Comparison of ENCODE assay signal across 22 mouse cellular contexts in genomic region chr17:66085038-66085437, GRCm38 (mm10). TPM values are rescaled to one million over a fixed set of nuclear protein-coding genes. Genes with fewer than 3 reads are reported as not detected.
A peak's percentile ranks its signal among the peaks of the same experiment; 100 is the strongest.
DNase-seq lines count a peak whose midpoint lies in the region; ATAC-seq and TF ChIP-seq lines count a peak whose summit lies in the region.
"Had no signal": no experiment of that assay in that cellular context is flagged by ENCODE, and none has a peak within 500 bp of the region (broad histone marks: within the 10 kb centered on the region; RNA-seq: fewer than 3 reads in every experiment).

No protein-coding gene starts in this region.

- no peak for ATAC-seq in hindbrain, embryonic 13.5 days (ENCODE audit: low FRiP score)
- ATAC-seq: activated CD4-positive, CD25-positive, alpha-beta regulatory T cell, adult 4 months; CD4-positive, CD25-positive, alpha-beta regulatory T cell, adult 4 months; Patski had no signal

- in situ Hi-C loops in CH12.LX (cut with MboI; ENCODE audit: low pct_ligation_motif_present, low pct_unique_long_range_greater_than_20kb, low sequenced_read_pairs) = no loop called here
- in situ Hi-C loops in ES-E14 (cut with MboI; ENCODE audit: low sequenced_read_pairs in 2 of 2, unreplicated experiment in 2 of 2) = no loop called here

- WGBS in hindbrain, embryonic 13.5 days = 97% methylated on average over 1 of the region's 1 CpGs

- TF ChIP-seq RAD21 in CH12.LX (IDR thresholded peaks at IDR 0.05; ENCODE audit: low read depth, low read length) (no peak), MEL (IDR thresholded peaks at IDR 0.05; ENCODE audit: low read depth, low read length) (no peak)

- H3K79me2 ChIP-seq in CH12.LX (replicated peaks; ENCODE audit: control insufficient read depth, extremely low read depth, insufficient read depth, poor library complexity, severe bottlenecking) (no peaks in the 10 kb centered on the region; the same call in 1 of the 2 replicates), MEL (ENCODE audit: control insufficient read depth, insufficient read depth, low read length, poor library complexity) (no peaks in the 10 kb centered on the region; the same call in 1 of the 2 replicates)

- DNase-seq in CH12.LX (ENCODE audit: extremely low read depth) (no peak), ES-E14 (ENCODE audit: low read depth, low spot score) (no peak), MEL (ENCODE audit: low read depth, low spot score) (no peak)
- DNase-seq in frontal cortex, postnatal 25 days (ENCODE audit: low spot score in 2 of 2) = no peak
- no peak for DNase-seq in cerebellum, adult 9-11 months
- DNase-seq: adrenal gland, adult 2 months; adrenal gland, adult 8-10 months; adrenal gland, postnatal 10 days; adrenal gland, postnatal 14 days; adrenal gland, postnatal 25 days; adrenal gland, postnatal 36 days; B cell, adult 2 months; cerebellum, adult 11 months; cerebellum, adult 11-12 months; cerebellum, adult 18-20 months; cerebellum, adult 8-10 months; cerebellum, adult 9-10 months had no signal

- H3K36me3 ChIP-seq in CH12.LX (replicated peaks in 1 of 2; ENCODE audit: control insufficient read depth in 1 of 2, insufficient read depth in 1 of 2, low read length in 1 of 2) (peaks cover 21 to 59% of the 10 kb centered on the region in 2 experiments), ES-E14 (ENCODE audit: control insufficient read depth, insufficient read depth, low read length, poor library complexity, severe bottlenecking) (no peaks in the 10 kb centered on the region; the same call in none of the 2 replicates), MEL (ENCODE audit: control insufficient read depth in 1 of 2, insufficient read depth in 2 of 2, low read length in 2 of 2) (peaks cover 13 to 42% of the 10 kb centered on the region in 2 experiments)
- H3K36me3 ChIP-seq in hindbrain, embryonic 13.5 days = peaks cover 54% of the 10 kb centered on the region

- H3K9me3 ChIP-seq in CH12.LX (replicated peaks; ENCODE audit: low read length) = no peaks in the 10 kb centered on the region
- no peaks in the 10 kb centered on the region for H3K9me3 ChIP-seq in ES-E14 (ENCODE audit: control insufficient read depth, insufficient read depth, low read depth, low read length)
- no peaks in the 10 kb centered on the region for H3K9me3 ChIP-seq in MEL (replicated peaks; ENCODE audit: insufficient read depth, low read length)
- H3K9me3 ChIP-seq in hindbrain, embryonic 13.5 days = no peaks in the 10 kb centered on the region
- H3K9me3 ChIP-seq: G1E had no signal

- TF ChIP-seq EP300 in CH12.LX (IDR thresholded peaks at IDR 0.05; ENCODE audit: low read length) (no peak), MEL (IDR thresholded peaks at IDR 0.05; ENCODE audit: low read depth in 1 of 2, low read length in 2 of 2) (no peak)

- no peak for TF ChIP-seq CTCF in CH12.LX (conservative IDR thresholded peaks at IDR 0.05 in 1 of 2, IDR thresholded peaks at IDR 0.05 in 1 of 2; ENCODE audit: low read depth in 2 of 2, low read length in 2 of 2)
- TF ChIP-seq CTCF in MEL (IDR thresholded peaks at IDR 0.05 in 2 of 3, conservative IDR thresholded peaks at IDR 0.05 in 1 of 3; ENCODE audit: control insufficient read depth in 1 of 3, insufficient read depth in 1 of 3, low read depth in 2 of 3, low read length in 3 of 3, poor library complexity in 1 of 3, severe bottlenecking in 1 of 3) = no peak

- H3K9ac ChIP-seq in CH12.LX (ENCODE audit: insufficient read depth, low read depth) (no peak overlapping the region), ES-E14 (ENCODE audit: insufficient read depth, low read depth, low read length, poor library complexity, severe bottlenecking) (no peak overlapping the region), MEL (ENCODE audit: control insufficient read depth, low read depth, low read length, poor library complexity, severe bottlenecking) (no peak overlapping the region)
- H3K9ac ChIP-seq in hindbrain, embryonic 13.5 days = no peak overlapping the region

- TF ChIP-seq POLR2A in CH12.LX (IDR thresholded peaks at IDR 0.05; ENCODE audit: low read depth, low read length) = no peak
- TF ChIP-seq POLR2A in MEL (IDR thresholded peaks at IDR 0.05; ENCODE audit: control insufficient read depth in 1 of 2, insufficient read depth in 1 of 2, low read depth in 1 of 2, low read length in 2 of 2, poor library complexity in 1 of 2) = no peak

- dilution Hi-C loops in CH12.LX (cut with MboI; ENCODE audit: extremely low pct_ligation_motif_present, extremely low pct_unique_long_range_greater_than_20kb, low sequenced_read_pairs) = no loop called here

- no peak overlapping the region for H3K4me2 ChIP-seq in CH12.LX (ENCODE audit: insufficient read depth, low read depth, poor library complexity, severe bottlenecking)
- no peak overlapping the region for H3K4me2 ChIP-seq in hindbrain, embryonic 13.5 days

- H3K4me1 ChIP-seq in CH12.LX (ENCODE audit: control insufficient read depth in 1 of 2, insufficient read depth in 2 of 2) (no peaks in the 10 kb centered on the region), ES-E14 (ENCODE audit: control insufficient read depth in 2 of 2, insufficient read depth in 2 of 2, low read length in 2 of 2, poor library complexity in 1 of 2) (no peaks in the 10 kb centered on the region; a peak in 1 of 4 replicates), MEL (ENCODE audit: control insufficient read depth in 1 of 2, insufficient read depth in 2 of 2, low read length in 2 of 2) (no peaks in the 10 kb centered on the region; a peak in 2 of 4 replicates)
- H3K4me1 ChIP-seq in hindbrain, embryonic 13.5 days (replicated peaks) = no peaks in the 10 kb centered on the region

- H3K27ac ChIP-seq in CH12.LX (ENCODE audit: insufficient read depth, low read depth) (no peak overlapping the region), ES-E14 (ENCODE audit: insufficient read depth, low read depth, low read length, poor library complexity, severe bottlenecking) (no peak overlapping the region), MEL (ENCODE audit: control insufficient read depth, low read depth, low read length) (no peak overlapping the region)
- no peak overlapping the region for H3K27ac ChIP-seq in hindbrain, embryonic 13.5 days

- no peaks in the 10 kb centered on the region for H3K27me3 ChIP-seq in CH12.LX (replicated peaks)
- no peaks in the 10 kb centered on the region for H3K27me3 ChIP-seq in MEL (ENCODE audit: control insufficient read depth in 1 of 2, insufficient read depth in 2 of 2, low read length in 2 of 2)
- H3K27me3 ChIP-seq in hindbrain, embryonic 13.5 days = no peaks in the 10 kb centered on the region
- H3K27me3 ChIP-seq: Patski had no signal

- no peak overlapping the region for H3K4me3 ChIP-seq in CH12.LX (replicated peaks in 1 of 3; ENCODE audit: low read depth in 2 of 3, low read length in 2 of 3, poor library complexity in 1 of 3)
- no peak overlapping the region for H3K4me3 ChIP-seq in ES-E14 (ENCODE audit: insufficient read depth in 1 of 2, low read depth in 1 of 2, low read length in 2 of 2, poor library complexity in 1 of 2, severe bottlenecking in 1 of 2)
- no peak overlapping the region for H3K4me3 ChIP-seq in MEL (ENCODE audit: control insufficient read depth in 1 of 2, insufficient read depth in 1 of 2, low read depth in 2 of 2, low read length in 2 of 2)
- H3K4me3 ChIP-seq in hindbrain, embryonic 13.5 days = no peak overlapping the region

TF ChIP-seq in CH12.LX, 34 proteins besides CTCF, POLR2A, EP300 and RAD21 (continues in another document):
- TF ChIP-seq MAFK (IDR thresholded peaks at IDR 0.05; ENCODE audit: insufficient replicate concordance, low read length) = 0 out of 2 replicates have a peak, but pooled peaks have one; percentile 38

TF ChIP-seq in ES-E14, 5 proteins besides CTCF, POLR2A, EP300 and RAD21:
- TF ChIP-seq MAFK (IDR thresholded peaks at IDR 0.05; ENCODE audit: insufficient read depth, low read depth, low read length) (peak; percentile 66), ZNF384 (IDR thresholded peaks at IDR 0.05; ENCODE audit: low read depth, low read length) (no peak)
TF ChIP-seq in ES-E14: peak in this region for 1.

TF ChIP-seq in MEL, 35 proteins besides CTCF, POLR2A, EP300 and RAD21 (continues in another document):
- TF ChIP-seq POLR2AphosphoS5 (IDR thresholded peaks at IDR 0.05; ENCODE audit: borderline replicate concordance, low read depth, low read length) = no peak

RNA-seq across cellular contexts. Expression of gene Ankrd12, which starts 8.1 kb away (rescaled TPM):
- total RNA-seq in CH12.LX (2012; rRNA removed) = 5.6 and 5.7 TPM in 2 replicates
- 1.1 and 1.7 TPM in 2 replicates for total RNA-seq in CH12.LX (2014; rRNA removed)
- 1.2 and 1.6 TPM in 2 replicates for polyA plus RNA-seq in CH12.LX (2012; ENCODE audit: insufficient read length, low read depth)
- total RNA-seq in ES-E14 (2012; rRNA removed) = 8.3 and 9.5 TPM in 2 replicates
- 9.6 and 10.0 TPM in 2 replicates for total RNA-seq in MEL (2012; rRNA removed)
- 10 to 100 TPM in 1 of 2 experiments, not detected in 1; 13.3 TPM for polyA plus RNA-seq in MEL (2012; ENCODE audit: insufficient read depth in 1 of 2, insufficient read length in 2 of 2, low read depth in 1 of 2, low replicate concordance in 2 of 2, missing spikeins in 1 of 2)
- polyA plus RNA-seq in hindbrain, embryonic 13.5 days (2015; fragmentation: Nextera tagmentation; extraction: Ambion mirVana) = 148 and 150 TPM in 2 replicates

RNA-seq across cellular contexts. Expression of gene Ndufv2, which starts 16.3 kb away (rescaled TPM):
- total RNA-seq in CH12.LX (2012; rRNA removed) (108 and 122 TPM in 2 replicates), CH12.LX (2014; rRNA removed) (260 and 300 TPM in 2 replicates), ES-E14 (2012; rRNA removed) (77.4 and 115 TPM in 2 replicates), MEL (2012; rRNA removed) (150 and 169 TPM in 2 replicates)
- polyA plus RNA-seq in CH12.LX (2012; ENCODE audit: insufficient read length, low read depth) (200 and 201 TPM in 2 replicates), MEL (2012; ENCODE audit: insufficient read depth in 1 of 2, insufficient read length in 2 of 2, low read depth in 1 of 2, low replicate concordance in 2 of 2, missing spikeins in 1 of 2) (100 to 1,000 TPM in 1 of 2 experiments, not detected in 1; 178 TPM)
- polyA plus RNA-seq in hindbrain, embryonic 13.5 days (2015; fragmentation: Nextera tagmentation; extraction: Ambion mirVana) = 354 and 357 TPM in 2 replicates

RNA-seq across cellular contexts. Expression of gene Washc1, which starts 26.3 kb away (rescaled TPM):
- total RNA-seq in CH12.LX (2012; rRNA removed) = 18.3 and 20.3 TPM in 2 replicates
- 16.4 and 16.5 TPM in 2 replicates for total RNA-seq in CH12.LX (2014; rRNA removed)
- polyA plus RNA-seq in CH12.LX (2012; ENCODE audit: insufficient read length, low read depth) = 27.4 and 27.8 TPM in 2 replicates
- 28.8 and 36.8 TPM in 2 replicates for total RNA-seq in ES-E14 (2012; rRNA removed)
- total RNA-seq in MEL (2012; rRNA removed) = 37.0 and 37.8 TPM in 2 replicates
- polyA plus RNA-seq in MEL (2012; ENCODE audit: insufficient read depth in 1 of 2, insufficient read length in 2 of 2, low read depth in 1 of 2, low replicate concordance in 2 of 2, missing spikeins in 1 of 2) = 10 to 100 TPM in 1 of 2 experiments, not detected in 1; 58.6 TPM
- polyA plus RNA-seq in hindbrain, embryonic 13.5 days (2015; fragmentation: Nextera tagmentation; extraction: Ambion mirVana) = 45.4 and 48.0 TPM in 2 replicates

RNA-seq across cellular contexts. Expression of gene Ddx11, which starts 38.3 kb away (rescaled TPM):
- total RNA-seq in CH12.LX (2012; rRNA removed) (17.8 and 22.7 TPM in 2 replicates), CH12.LX (2014; rRNA removed) (11.8 and 12.7 TPM in 2 replicates), ES-E14 (2012; rRNA removed) (56.1 and 86.8 TPM in 2 replicates), MEL (2012; rRNA removed) (26.9 and 27.2 TPM in 2 replicates)
- polyA plus RNA-seq in CH12.LX (2012; ENCODE audit: insufficient read length, low read depth) (21.5 and 22.6 TPM in 2 replicates), MEL (2012; ENCODE audit: insufficient read depth in 1 of 2, insufficient read length in 2 of 2, low read depth in 1 of 2, low replicate concordance in 2 of 2, missing spikeins in 1 of 2) (10 to 100 TPM in 1 of 2 experiments, not detected in 1; 32.7 TPM)
- polyA plus RNA-seq in hindbrain, embryonic 13.5 days (2015; fragmentation: Nextera tagmentation; extraction: Ambion mirVana) = 6.2 and 7.5 TPM in 2 replicates

Comparison
In these comparisons a context has a peak if more than half of its experiments do, and no peak if none do; other contexts are left out.
1. Of the 35 proteins assayed by ChIP-seq in both MEL and CH12.LX: peak only in MEL: none; only in CH12.LX: none; in both: MAFK; in neither: 34.